Mouse (Mus musculus) kidney, embryonic 14.5 days (tissue): ENCODE measurements at regions not wholly inside any gene's neighbourhood (a gene's known extent, or its start where the extent isn't known, plus 50 kb on each side); places are given as distances from the start of the nearest gene placed in this dataset.

Source experiments
- ATAC-seq: fragments of 200-750 bp; cut with Nextera tagmentation; 2 replicates; pipeline ENCODE4 v1.8.0; 2017; ENCODE audit warnings: moderate number of reproducible peaks, mild to moderate bottlenecking, moderate TSS enrichment, moderate library complexity; ENCODE audit not compliant: low FRiP score, low TSS enrichment
- H3K27ac ChIP-seq: fragments of 300-500 bp; sonication (generic); 2 replicates; pipeline ENCODE4 v1.5.1; 2014; ENCODE audit warnings: low read depth, mild to moderate bottlenecking, low read length, moderate library complexity, mixed read lengths
- H3K27me3 ChIP-seq: fragments of 300-500 bp; sonication (generic); 2 replicates; pipeline ENCODE4 v1.6.1; 2014; ENCODE audit warnings: mild to moderate bottlenecking, low read length; ENCODE audit not compliant: control insufficient read depth, insufficient read depth
- H3K36me3 ChIP-seq: fragments of 300-500 bp; sonication (generic); 2 replicates; pipeline ENCODE4 v1.6.1; 2014; ENCODE audit warnings: low read length, mixed read lengths; ENCODE audit not compliant: control insufficient read depth, insufficient read depth
- H3K4me1 ChIP-seq: fragments of 300-500 bp; sonication (generic); 2 replicates; pipeline ENCODE4 v1.6.1; 2014; ENCODE audit warnings: low read length, mixed read lengths; ENCODE audit not compliant: control insufficient read depth, insufficient read depth
- H3K4me2 ChIP-seq: fragments of 300-500 bp; sonication (generic); replicated peaks from 2 replicates; pipeline ENCODE4 v1.6.1; 2014; ENCODE audit warnings: low read depth, mild to moderate bottlenecking, low read length
- H3K4me3 ChIP-seq: fragments of 300-500 bp; sonication (generic); 2 replicates; pipeline ENCODE4 v1.5.1; 2014; ENCODE audit warnings: mild to moderate bottlenecking, low read length
- H3K9ac ChIP-seq: fragments of 300-500 bp; sonication (generic); 2 replicates; pipeline ENCODE4 v1.6.1; 2014; ENCODE audit warnings: low read depth, mild to moderate bottlenecking, low read length, moderate library complexity
- H3K9me3 ChIP-seq: fragments of 300-500 bp; sonication (generic); 2 replicates; pipeline ENCODE4 v1.6.1; 2016; ENCODE audit warnings: low read length; ENCODE audit not compliant: control insufficient read depth
- WGBS: fragments of 180-500 bp; shearing (Covaris S2); extraction: QIAGEN DNeasy Blood & Tissue Kit; methylation state at CpG from one replicate; pipeline ENCODE4 v1.1.7; 2014; 5-methylcytosine and 5-hydroxymethylcytosine counted together

- Histone ChIP-seq H3K9ac (no peak overlapping the region), H3K4me3 (no peak overlapping the region), H3K27me3 (no peaks in the 10 kb centered on the region), H3K27ac (no peak overlapping the region), H3K36me3 (no peaks in the 10 kb centered on the region), H3K9me3 (no peaks in the 10 kb centered on the region), H3K4me1 (no peaks in the 10 kb centered on the region), H3K4me2 (no peak overlapping the region)
- WGBS: 75% methylated on average over 7 of the region's 7 CpGs
- no peak for ATAC-seq
Measured at GRCm38 (mm10) chr4:87461181-87461912, 231.1 kb upstream of the Slc24a2 start.

- no peak overlapping the region for H3K4me2 ChIP-seq
- no peak overlapping the region for H3K27ac ChIP-seq
- H3K36me3 ChIP-seq: no peaks in the 10 kb centered on the region
- H3K9ac ChIP-seq: no peak overlapping the region
- no peaks in the 10 kb centered on the region for H3K27me3 ChIP-seq
- WGBS: 74% methylated on average over 5 of the region's 5 CpGs
- no peaks in the 10 kb centered on the region for H3K9me3 ChIP-seq
- no peaks in the 10 kb centered on the region for H3K4me1 ChIP-seq
- no peak overlapping the region for H3K4me3 ChIP-seq
- no peak for ATAC-seq
Measured at GRCm38 (mm10) chr4:87455863-87456578, 225.7 kb upstream of the Slc24a2 start.

- Histone ChIP-seq H3K4me2 (no peak overlapping the region), H3K36me3 (no peaks in the 10 kb centered on the region), H3K4me1 (0 out of 2 replicates have a peak, but pooled peaks cover 3% of the 10 kb centered on the region), H3K9ac (no peak overlapping the region), H3K4me3 (no peak overlapping the region), H3K27me3 (no peaks in the 10 kb centered on the region), H3K27ac (no peak overlapping the region), H3K9me3 (no peaks in the 10 kb centered on the region)
- no peak for ATAC-seq
- 51% methylated on average over 2 of the region's 2 CpGs for WGBS
Measured at GRCm38 (mm10) chr4:87452122-87452521, 221.8 kb upstream of the Slc24a2 start.

DNA sequence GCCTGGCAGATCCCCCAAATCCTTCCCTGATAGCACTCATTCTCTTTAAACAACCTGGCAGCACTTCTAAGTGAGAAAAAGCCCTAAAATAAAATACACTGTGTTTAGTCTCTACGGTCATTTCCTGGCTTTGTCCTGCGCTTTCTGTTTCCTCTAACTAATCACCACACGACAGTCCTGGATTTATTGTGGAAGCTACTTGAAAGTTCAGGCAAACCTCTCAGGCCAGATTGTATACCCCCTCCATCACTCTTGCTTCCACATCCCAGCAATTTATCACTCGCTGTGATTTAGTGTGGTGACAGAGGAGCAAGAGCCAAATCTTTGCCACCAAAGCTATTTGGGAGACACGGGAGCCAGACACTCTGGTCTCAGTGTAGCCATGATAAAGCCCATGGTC, 221.0 kb upstream of the Slc24a2 start:
- Histone ChIP-seq H3K4me2 (no peak overlapping the region), H3K4me1 (0 out of 2 replicates have a peak, but pooled peaks cover 3% of the 10 kb centered on the region), H3K9ac (no peak overlapping the region), H3K36me3 (no peaks in the 10 kb centered on the region), H3K27ac (no peak overlapping the region), H3K9me3 (no peaks in the 10 kb centered on the region), H3K27me3 (no peaks in the 10 kb centered on the region), H3K4me3 (no peak overlapping the region)
- ATAC-seq: no peak
- WGBS: 6% methylated on average over 5 of the region's 5 CpGs

DNA sequence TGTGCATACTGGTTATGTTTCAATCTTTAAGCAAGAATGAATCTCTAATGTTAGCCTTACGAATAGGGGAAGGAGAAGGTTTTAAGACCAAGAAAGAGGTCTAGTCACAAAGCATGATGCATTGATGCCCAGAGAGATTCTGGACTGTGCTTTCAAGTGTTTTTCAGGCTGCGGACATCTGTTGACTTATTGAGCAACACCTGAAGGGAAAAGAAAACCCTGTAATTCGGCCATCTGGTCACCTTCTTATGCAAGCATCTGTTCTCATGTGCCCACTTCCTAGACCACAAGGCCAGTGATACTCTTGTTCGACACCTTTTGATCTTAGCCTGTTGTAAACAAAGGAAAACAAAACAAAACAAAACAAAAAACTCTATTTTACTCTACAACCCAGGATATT, 218.1 kb upstream of the Slc24a2 start:
- Histone ChIP-seq H3K9ac (no peak overlapping the region), H3K4me2 (no peak overlapping the region), H3K9me3 (no peaks in the 10 kb centered on the region), H3K27me3 (no peaks in the 10 kb centered on the region), H3K4me3 (no peak overlapping the region), H3K27ac (no peak overlapping the region), H3K4me1 (0 out of 2 replicates have a peak, but pooled peaks cover 3% of the 10 kb centered on the region), H3K36me3 (no peaks in the 10 kb centered on the region)
- no peak for ATAC-seq
- WGBS: 59% methylated on average over 4 of the region's 4 CpGs

DNA sequence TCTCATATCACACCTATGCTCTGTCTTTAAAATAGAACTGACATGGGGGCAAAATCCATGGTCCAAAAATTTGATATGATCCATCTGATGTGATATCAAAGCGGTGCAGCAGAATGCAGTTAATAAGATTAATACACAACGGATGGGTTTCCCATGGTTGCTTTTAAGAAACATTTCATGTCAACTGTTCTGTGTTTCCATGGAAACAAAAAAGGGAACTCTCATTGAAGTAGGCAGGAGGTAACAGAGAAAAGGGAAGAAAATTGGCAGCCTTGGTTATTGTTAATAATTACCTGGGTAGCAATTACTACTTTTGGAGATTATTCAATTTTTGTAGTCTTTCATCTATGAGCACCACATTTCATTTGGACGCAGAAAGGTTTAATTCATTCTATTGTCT, 216.6 kb upstream of the Slc24a2 start:
- Histone ChIP-seq H3K27me3 (no peaks in the 10 kb centered on the region), H3K9me3 (no peaks in the 10 kb centered on the region), H3K4me1 (0 out of 2 replicates have a peak, but pooled peaks cover 3% of the 10 kb centered on the region), H3K4me2 (no peak overlapping the region), H3K4me3 (no peak overlapping the region), H3K27ac (no peak overlapping the region), H3K9ac (no peak overlapping the region), H3K36me3 (no peaks in the 10 kb centered on the region)
- WGBS: 83% methylated on average over 3 of the region's 3 CpGs
- ATAC-seq: no peak

GRCm38 (mm10) chr4:87434136-87434535, 203.9 kb upstream of the Slc24a2 start:
- 32% methylated on average over 4 of the region's 4 CpGs for WGBS
- Histone ChIP-seq H3K27ac (no peak overlapping the region), H3K4me2 (no peak overlapping the region), H3K4me3 (no peak overlapping the region), H3K9me3 (no peaks in the 10 kb centered on the region), H3K4me1 (no peaks in the 10 kb centered on the region), H3K36me3 (no peaks in the 10 kb centered on the region), H3K9ac (no peak overlapping the region), H3K27me3 (no peaks in the 10 kb centered on the region)
- no peak for ATAC-seq

DNA sequence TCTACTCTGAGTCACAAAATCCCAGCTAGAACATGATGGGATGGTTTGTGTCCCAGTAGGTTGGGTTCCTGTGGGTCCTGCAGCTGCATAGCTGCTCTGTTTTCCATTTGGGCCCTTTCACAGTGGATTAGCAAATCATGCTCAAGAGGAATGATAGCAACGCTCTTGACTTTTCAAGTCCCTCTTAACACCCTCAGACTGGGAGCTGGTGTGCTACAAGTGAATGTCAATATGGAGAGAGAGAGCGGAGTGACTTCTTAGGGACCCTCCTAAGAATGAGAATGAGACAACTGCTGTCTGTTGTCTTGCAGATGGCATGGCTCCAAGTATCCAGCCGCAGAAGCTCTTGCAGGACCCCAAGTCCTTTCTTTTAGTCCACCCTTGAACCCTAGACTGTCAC, 198.1 kb upstream of the Slc24a2 start:
- Histone ChIP-seq H3K27me3 (no peaks in the 10 kb centered on the region), H3K9ac (no peak overlapping the region), H3K4me2 (no peak overlapping the region), H3K4me3 (no peak overlapping the region), H3K36me3 (no peaks in the 10 kb centered on the region), H3K27ac (no peak overlapping the region), H3K9me3 (no peaks in the 10 kb centered on the region), H3K4me1 (no peaks in the 10 kb centered on the region)
- WGBS: 84% methylated on average over 3 of the region's 3 CpGs
- no peak for ATAC-seq

DNA sequence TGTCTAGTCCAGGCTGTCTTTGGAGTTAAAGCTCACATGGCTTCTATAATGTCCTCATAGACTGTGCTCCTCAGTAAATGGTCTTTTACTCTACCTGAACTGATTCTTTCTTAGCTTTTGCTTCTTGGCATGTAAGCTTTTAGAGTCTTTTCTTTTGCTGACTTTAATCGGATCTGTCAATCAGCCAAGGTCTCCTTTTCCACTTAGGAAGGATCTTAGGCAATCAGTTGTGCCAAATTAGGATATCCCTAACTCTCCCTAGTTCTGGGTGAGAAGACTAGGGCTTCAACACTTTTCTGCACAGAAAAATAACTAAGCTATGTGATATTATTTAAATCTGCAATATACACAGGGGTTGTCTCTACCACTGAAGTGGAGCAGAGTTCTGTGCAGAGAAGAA, 193.8 kb upstream of the Slc24a2 start:
- no peaks in the 10 kb centered on the region for H3K9me3 ChIP-seq
- no peak overlapping the region for H3K27ac ChIP-seq
- no peak overlapping the region for H3K9ac ChIP-seq
- H3K4me2 ChIP-seq: no peak overlapping the region
- no peak overlapping the region for H3K4me3 ChIP-seq
- no peaks in the 10 kb centered on the region for H3K27me3 ChIP-seq
- WGBS: 84% methylated on average over 1 of the region's 1 CpGs
- no peaks in the 10 kb centered on the region for H3K36me3 ChIP-seq
- no peak for ATAC-seq
- 0 out of 2 replicates have a peak, but pooled peaks cover 8% of the 10 kb centered on the region for H3K4me1 ChIP-seq
